Mouse (Mus musculus): ENCODE measurements around the gene Col1a1.

The Col1a1 gene

DNA sequence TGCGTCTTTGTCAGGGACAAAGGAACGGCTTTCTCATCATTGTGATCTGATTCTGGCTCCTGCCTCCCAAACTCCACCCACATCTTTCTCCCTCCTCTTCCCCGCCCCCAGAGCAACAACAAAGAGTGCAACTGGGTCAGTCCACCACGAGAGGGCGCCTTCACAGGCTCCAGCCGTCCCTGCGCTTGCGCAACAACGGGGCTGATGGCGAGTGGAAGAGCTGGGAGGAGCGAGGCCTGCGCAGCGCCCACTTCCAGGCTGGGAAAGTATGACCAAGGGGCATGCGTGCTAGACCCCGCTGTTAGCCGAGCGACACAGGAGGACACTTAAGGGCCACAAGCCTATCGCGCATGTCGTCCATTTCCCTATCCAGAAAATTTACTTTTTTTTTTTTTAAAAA, 42.9 kb downstream of the Col1a1 start:
- peak; percentile 96 for DNase-seq

DNA sequence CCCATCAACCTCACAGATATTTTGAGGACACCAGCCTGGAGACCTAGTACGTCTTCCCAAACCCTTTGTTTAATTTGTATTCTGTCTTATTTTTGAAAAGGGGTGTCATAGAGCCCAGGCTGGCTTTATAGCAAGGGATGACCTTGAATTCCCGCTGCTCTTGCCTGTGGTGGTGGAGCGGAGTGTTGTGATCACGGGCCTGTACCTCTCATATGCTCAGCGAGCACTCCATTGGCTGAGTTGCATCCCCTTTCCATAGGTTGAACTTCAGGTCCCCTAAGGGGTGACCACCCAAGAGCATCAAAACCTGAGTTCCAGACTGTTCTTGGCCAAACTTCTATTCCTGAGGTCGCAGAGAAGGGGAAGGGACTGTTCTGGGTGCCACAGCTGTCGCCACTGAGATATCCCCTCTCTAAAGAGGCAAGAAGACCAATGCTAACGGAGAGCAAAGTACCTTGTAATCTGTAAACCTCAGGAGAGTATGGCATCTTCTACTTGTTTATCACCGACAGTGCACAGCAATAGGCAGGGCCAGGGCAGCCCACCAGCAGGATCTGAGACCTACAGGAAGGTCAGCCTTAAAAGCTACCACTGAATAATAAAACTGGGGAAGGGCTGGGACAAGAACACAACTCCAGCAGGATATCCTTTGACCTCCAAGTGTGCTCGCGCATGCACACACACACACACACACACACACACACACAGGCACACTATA, 43.6 kb downstream of the Col1a1 start:
- DNase-seq: no peak

DNA sequence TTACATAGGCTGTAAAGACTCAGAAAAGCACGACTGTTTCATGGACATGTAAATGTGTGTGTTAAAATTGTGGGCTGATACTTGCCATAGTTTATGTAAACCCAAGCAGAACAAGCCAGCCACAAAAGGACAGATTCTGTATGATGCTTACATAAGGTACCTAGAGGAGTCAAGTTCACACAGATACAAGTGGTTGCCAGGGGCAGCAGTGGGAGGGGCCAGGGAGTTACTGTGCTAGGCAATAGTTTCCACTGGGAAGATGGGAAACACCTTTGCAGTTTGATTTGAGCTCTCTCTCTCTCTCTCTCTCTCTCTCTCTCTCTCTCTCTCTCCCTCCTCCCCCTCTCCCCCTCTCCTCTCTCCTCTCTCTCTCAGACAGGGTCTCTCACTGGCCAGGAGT, 49.1 kb downstream of the Col1a1 start:
- no peak for DNase-seq

DNA sequence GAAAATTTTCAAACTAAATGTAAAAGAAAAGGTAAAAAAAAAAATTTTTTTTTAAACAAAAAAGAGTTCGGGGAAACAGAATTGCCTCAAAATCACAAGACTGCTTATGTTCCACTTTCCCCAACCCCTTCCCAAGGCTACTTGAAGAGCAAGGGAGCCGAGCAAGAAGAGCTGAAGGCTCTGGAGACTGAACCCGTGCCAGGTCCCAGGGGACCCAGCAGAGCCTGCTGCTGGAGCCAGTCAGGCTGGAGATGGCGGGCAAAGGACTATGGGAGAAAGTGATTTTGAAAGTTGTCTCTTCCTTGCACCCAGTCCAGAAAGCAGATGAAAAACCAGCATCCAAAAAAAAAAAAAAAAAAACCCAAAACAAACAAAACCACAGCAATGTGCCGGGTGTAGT, 49.8 kb downstream of the Col1a1 start:
- no peak for DNase-seq

DNA sequence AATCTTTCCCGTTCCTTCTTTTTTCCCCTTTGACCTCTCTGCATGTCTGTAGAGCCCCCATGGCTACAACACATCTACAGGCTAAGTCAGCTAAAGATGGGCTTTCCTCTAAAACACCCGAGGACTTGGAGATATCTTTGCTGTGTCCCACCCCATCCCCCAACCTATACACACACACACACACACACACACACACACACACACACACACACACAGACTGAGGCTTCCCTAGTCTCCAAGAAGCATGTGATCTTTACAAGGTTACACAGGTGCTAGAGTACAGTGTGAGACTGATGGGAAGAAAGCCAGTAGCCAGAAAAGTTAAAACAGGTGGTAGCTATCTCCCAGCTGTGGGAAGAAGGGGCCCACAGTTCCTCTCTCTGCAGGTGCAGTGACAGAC, 50.4 kb downstream of the Col1a1 start:
- no peak for DNase-seq

DNA sequence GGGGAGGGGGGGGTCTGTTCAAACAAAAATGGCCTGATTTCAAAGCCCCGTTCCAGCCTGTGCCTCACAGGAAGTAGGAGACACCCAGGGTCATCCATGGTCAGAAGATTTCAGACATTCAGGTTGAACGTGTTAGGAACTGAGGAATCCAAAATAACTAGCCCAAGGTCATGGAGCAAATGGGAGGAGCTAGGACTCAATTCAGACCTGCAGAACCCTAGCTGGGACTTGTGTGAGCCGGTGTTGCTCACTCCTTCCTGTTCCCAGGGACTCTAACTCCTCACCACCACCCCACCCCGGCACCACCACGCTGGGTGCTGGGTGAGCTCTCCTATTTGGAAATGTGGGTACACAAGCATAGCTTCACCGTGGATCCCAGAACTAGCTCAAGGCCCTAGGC, 51.3 kb downstream of the Col1a1 start:
- no peak for DNase-seq

DNA sequence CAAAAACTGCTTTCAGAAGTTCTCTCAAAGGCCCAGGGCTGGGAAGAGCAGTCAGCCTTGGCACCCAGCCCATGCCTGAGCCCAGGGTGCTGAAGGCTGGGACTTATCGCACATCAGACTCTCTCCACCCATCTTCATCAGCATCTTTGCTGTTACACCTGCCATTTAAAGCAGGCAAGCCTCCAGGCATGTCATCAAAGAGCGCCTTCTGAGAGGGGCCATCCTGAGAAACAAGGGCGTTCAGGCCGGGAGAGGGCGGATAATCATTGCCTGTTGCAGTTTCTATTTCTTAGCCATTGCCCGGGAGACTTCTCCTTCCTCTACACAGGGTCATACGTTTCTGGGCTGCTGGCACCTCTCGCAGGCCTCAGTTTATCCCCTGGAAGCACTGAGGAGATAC, 51.8 kb downstream of the Col1a1 start:
- no peak for DNase-seq

DNA sequence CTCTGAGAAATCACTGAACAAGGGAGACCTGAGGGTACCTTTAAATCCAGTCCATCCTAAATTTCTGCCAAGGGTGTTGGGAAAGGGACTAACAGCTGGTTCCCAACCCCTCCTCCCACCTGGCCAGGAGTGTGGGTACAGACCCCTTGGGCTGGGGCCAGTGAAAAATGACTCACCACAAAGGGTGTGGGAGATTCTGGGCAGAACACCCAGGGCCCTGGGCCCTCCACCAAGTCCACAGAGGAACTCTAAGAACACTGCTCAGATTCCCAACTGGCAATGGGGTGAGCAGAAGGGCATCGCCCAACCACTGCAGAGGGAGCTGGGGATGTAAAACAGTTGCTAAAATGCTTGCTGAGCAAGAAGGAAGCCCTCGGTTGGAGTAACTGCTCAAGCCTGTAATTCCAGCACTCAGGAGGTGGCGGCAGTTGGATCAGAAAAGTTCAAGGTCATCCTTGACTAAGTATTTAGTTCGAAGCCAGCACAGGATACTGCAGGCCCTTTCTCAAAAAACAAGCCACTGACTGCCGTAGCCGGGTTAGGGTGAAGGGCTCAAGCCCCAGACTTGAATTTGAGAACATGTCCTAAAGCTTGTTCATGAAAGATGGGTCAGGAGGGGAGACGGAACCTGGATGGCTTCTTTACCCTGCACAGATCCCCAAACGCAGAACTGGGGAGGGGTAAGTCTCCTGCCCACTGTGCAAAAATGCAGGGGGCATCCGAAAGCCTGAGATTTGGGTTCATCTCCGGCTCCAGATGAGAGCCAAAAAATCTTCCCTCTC, 52.9 kb downstream of the Col1a1 start:
- no peak for DNase-seq

DNA sequence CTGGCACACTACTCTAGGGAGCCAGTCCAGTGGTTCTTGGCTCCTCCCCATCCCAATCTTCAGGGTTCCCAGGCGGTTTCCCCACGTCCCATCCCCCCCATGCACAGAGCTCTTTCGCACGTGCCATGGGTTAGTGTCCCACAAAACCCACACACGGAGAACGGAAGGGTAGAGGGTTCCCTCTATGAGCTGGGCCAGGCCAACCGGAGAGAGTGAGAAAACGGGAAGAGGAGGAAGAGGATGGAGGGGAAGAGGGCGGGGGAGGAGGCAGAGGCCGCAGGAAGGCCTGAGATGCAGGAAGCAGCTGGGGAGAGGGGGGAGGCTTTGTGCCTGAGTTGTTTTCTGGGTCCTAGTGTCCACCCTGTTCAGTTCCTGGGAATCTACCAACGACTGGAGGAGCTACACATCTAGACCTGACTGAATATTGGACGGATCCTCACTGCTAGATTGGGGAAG, 53.6 kb downstream of the Col1a1 start:
- peak; percentile 92 for DNase-seq

DNA sequence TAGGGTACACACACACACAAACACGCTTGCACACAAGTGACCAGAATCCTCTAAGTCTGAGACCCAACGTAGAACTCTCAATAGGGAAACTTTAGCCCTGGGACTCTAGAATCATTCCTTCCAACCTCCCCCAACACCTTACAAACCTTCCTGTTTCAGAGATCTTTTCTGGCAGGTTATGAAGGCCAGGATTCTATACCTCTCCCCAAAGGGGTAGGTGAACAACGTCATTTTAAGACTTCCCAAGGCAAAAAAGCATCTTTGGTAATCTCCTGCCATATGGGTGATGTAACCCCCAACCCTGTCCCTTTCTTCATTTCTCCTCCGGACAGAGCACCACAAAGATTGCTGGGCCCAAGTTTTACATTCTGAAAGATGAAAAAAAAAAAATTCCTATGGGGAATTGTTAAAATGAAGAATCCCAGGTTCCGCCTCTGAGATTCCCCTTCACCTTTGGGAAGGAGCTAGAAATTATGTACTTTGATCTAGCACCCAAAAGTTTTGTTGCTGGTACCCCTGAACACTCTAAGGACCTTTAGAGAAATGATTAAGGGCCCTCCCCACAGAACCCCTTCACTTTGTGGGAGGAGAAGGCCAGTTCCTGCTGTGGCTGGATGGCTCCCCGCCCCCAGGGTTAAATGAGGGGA, 54.2 kb downstream of the Col1a1 start:
- DNase-seq: no peak

DNA sequence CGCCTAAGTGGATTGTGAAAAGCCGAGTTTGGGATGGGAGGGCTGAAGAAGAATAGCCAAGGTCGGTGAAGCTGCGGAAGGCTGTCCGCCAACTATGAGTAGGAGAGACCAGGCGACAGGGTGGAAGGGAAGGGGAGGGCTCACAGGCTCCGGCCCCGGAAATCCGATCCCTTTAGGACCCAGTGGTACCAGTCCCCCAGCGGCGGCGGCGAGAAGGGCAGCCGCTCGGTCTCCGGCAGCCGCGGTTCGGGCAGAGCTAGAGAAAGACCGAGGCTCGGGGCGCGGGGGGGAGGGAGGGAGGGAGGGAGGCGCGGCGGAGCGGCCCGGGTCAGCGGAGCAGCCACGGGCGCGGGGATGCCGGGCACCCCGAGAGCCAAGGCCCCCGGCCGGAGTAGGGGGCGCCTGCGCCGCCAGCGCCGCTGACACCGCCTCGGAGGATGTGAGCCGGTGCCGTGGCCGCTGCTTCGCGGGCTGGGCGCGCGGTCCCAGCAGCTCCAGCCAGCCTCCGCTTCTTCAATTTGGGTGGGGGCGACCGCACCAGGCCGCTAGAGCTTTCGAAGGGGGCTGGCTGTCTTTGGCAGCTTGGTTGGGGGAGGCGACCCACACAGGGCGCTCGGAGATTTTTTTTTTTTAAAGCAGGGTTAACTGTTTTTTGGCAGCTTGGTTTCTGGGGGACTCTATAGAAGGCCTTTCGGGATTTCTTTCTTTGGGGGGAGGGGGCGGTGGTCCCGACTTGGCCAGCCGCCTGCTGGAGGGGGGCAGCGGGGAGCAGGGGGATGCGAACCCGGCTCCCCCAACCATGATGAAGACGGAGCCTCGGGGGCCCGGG, 54.9 kb downstream of the Col1a1 start, which contains the start of gene Ppp1r9b:
Gene Ppp1r9b (plus strand): TSS at position 287 of the 829 bp plus-strand sequence.
- peak; percentile 93 for DNase-seq

DNA sequence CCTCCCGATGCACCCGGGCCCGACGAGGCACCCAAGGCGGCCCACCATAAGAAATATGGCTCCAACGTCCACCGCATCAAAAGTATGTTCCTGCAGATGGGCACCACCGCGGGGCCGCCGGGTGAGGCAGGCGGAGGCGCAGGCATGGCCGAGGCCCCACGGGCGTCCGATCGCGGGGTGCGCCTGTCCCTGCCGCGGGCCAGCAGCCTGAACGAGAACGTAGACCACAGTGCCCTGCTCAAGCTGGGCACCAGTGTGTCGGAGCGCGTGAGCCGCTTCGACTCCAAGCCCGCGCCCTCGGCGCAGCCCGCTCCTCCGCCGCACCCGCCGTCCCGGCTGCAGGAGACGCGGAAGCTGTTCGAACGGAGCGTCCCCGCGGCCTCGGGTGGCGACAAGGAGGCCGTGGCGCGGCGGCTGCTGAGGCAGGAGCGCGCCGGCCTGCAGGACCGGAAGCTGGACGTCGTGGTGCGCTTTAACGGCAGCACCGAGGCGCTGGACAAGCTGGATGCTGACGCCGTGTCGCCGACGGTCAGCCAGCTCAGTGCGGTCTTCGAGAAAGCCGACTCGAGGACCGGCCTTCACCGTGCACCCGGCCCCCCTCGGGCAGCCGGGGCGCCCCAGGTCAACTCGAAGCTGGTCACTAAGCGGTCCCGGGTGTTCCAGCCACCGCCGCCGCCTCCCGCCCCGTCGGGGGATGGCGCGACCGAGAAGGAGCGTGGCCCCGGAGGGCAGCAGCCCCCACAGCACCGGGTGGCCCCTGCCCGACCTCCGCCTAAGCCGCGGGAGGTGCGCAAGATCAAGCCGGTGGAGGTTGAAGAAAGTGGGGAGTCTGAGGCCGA, 55.8 kb downstream of the Col1a1 start:
- DNase-seq: no peak

DNA sequence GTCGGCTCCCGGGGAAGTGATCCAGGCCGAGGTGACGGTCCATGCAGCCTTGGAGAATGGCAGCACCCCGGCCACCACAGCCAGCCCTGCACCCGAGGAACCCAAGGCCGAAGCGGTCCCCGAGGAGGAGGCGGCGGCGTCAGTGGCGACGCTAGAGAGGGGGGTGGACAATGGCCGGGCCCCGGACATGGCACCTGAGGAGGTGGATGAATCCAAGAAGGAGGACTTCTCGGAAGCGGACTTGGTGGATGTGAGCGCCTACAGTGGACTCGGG, 56.4 kb downstream of the Col1a1 start:
- no peak for DNase-seq

DNA sequence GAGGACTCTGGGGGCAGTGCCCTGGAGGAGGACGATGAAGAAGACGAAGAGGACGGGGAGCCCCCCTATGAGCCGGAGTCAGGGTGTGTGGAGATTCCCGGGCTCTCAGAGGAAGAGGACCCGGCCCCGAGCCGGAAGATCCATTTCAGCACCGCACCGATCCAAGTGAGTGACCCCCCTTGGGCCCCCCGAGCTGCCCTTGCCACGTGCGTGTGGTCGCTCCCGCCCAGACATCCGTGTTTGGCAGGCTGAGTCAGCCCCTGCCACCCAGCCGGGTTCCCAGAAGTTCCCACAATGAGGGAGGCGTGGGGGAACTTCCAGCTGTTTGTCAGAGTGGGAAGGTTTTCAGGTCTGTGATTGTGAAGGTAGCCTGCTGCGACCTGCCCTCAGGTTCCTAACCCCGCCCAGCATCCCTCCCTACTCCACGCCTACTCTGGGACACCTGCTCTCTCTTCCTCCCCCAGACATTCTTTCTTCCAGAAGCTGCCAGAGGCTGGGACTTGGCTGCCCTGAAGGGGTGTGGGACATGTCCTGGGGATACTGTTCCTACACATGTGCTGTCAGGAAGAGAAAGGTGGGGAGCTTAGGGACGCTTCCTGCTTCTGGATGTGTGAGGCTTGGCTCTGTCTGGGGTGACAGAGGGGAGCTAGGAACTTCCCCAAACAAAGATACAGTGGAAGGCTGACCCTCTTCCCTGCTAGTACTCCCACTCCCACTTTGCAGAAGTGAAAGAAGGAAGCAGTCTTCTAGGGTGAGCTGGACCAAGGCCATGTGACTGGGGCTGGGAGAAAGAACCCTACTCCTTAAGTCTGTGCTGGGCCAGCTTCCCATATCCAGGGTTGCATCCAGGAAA, 57.0 kb downstream of the Col1a1 start:
- peak; percentile 76 for DNase-seq

DNA sequence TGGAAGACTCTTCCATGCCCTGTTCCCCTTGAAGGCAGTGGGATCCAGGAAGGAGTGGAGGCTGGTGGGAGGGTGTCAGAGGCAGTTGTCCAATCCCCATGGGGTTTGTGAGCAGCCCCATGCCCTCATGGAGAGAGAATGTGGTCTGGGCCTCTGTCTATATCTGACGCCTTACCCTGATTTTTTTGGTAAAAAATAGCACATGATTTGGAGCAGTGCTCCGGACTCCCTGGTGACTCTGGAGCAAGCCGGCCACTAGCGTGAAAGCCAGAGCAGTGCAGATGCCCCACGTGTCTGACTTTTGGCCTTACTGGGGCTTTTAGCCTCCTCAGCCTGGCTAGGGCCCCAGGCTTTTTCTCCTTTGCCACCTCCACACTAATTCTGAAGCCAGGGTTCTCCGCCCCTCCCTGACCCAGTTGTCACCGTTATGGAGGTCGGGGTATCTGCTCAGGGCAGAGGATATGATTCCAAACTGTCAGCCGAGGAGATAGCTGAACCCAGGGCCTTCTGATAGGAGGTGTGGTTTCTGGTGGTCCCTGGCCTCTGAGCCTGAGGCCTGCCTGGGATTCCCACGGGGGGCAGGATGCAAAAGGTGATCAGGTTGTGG, 58.3 kb downstream of the Col1a1 start:
- no peak for DNase-seq

DNA sequence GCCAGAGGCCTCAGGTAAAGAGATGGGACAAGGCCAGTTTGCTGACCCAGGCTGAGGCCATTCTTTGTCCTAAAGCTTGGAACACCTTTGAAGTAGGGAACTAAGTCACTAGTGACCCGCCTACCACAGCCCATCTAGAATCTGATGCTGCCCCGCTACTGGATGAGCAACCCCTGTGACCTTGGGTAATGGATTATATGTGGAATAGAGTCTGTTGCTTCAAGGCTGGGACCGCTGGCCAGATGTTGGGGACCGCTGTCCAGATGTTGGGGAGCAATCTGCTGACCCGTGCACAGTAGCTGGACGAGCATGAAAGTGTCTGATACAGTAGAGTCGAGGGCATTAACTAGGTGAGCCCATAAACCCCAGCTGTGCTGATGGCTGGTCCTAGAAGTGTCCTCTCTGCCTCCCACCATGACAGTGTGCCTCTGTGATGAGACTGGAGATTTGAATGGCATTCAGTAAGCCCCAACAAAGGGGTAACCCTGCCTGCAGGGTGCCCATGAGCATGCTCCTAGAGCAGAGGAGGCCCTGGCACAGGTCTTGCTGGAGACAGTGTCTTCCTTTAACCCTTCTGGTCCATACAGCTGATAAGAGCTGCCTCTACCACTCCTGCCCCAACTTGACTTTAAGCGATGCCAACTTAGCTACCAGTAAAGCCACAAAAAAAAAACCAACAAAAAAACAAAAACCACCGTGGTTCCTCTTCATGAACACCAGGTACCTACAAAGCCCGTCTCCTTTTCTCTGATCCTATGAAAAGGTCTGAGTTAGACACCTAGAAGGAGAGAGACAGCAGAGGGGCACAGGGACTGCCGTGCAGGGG, 59.1 kb downstream of the Col1a1 start:
- no peak for DNase-seq

DNA sequence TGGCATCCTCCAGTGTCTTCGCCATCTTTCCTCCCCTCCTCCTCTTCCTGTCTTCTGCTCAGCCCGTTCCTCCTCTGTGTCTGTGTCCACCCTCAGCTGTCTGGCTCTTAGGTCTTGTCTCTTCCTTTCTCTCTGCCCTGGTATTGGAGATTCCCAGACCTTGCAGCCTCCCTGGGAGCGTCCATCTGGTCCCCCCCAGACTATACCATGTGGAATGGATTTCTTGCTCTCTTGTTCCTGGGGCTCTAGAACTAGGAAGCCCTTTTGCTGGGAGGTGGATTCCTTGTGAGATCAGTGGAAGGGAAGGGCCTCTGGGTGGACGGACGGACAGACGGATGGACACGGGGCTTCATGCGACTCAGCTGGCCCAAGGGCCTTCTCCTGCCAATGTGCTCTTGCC, 60.1 kb downstream of the Col1a1 start:
- no peak for DNase-seq

DNA sequence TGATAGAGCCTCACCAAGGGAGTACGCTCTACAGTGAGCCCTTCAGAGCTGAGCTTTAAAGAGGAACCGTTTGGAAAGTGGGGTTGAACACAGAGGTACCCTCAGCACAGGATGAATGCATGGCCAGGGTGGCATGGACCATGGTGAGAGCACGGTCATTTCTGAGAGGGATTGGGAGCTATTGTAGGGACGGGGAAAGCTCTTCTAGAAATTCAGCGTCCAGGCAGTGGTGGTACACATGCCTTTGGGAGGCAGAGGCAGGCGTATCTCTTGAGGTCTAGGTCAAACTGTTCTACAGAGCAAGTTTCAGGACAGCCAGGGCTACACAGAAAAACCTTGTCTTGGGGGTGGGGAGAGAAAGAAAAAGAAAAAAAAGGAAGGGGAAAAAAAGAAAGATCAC, 61.0 kb downstream of the Col1a1 start:
- DNase-seq: no peak

DNA sequence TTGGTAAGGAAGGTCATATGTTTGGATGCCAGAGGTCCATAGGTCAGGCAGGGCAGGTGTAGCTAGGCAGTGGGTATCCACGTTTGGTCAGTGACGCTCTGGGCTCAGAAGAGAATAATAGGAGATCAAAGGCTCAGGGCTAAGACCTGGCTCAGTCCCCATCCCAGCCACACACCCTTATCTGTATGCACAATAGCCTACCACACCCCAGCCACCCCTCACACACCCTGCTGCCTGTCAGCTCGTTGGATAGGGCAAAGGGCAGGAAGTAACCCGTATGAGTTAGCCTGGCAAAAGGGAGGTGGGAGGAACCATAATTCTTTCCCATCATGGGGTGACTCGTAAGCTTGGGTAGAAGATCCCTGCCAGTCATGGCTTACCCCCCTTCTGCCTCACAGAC, 61.6 kb downstream of the Col1a1 start:
- DNase-seq: no peak

DNA sequence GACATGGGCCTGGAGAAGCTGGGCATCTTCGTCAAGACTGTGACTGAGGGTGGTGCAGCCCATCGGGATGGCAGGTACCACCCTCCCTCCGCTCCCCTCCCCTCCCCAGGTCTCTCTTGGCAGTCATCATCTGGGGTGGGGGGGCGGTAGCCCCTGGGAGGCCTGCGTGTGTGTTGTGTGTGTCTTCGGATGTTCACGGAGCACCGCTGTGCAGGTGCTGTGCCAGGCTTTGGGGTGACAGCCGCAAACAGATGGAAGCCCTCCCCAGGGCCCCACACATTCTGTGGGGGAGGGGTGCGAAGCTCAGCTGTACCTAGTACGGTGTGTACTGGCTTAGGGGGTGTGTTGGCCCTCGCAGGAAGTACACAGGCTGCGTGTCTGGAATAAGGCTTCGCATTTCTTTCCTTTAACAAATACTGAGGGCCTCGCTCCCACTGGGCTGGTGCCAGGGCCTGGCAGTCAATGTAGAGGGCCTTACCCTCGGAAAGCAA, 62.1 kb downstream of the Col1a1 start:
- DNase-seq: peak; percentile 81
